Mouse (Mus musculus) heart, embryonic 10.5 days (tissue): Measurements from ENCODE around the gene Tmem132e. TPM values are rescaled to one million over a fixed set of nuclear protein-coding genes. Genes with fewer than 3 reads are reported as not detected.

Experiments used
- polyA plus RNA-seq: library from polyadenylated mRNA; unstranded; fragments of >200 nt; fragmentation: Nextera tagmentation; extraction: Ambion mirVana; gene quantifications from 2 replicates; pipeline ENCODE4 v1.2.1, GENCODE M21; 2016

Tmem132e gene
- polyA plus RNA-seq, 1 experiment from 2014 or later, result 0.94 TPM

Other genes starting within 250 kb of the Tmem132e start
- gene Ccl1, start 83.2 kb upstream of the Tmem132e start, polyA plus RNA-seq, result not detected in 2 replicates